ENCODE assay signal across 7 mouse cellular contexts in genomic region chrX:136269743-136270392, GRCm38 (mm10). TPM values are rescaled to one million over a fixed set of nuclear protein-coding genes. Genes with fewer than 3 reads are reported as not detected.
DNase-seq lines count a peak whose midpoint lies in the region; ATAC-seq lines count a peak whose summit lies in the region.
"Not testable (repeated sequence)": the region's sequence is repeated elsewhere in the genome, so short reads cannot be mapped to it uniquely, and the experiment has no call there.

Gene Bex3 (plus strand): TSS chrX:136270253.

- H3K4me2 ChIP-seq in heart, embryonic 15.5 days, result peak within 1 kb of the TSS; percentile 54
- peak within 1 kb of the TSS; percentile 46 for H3K4me2 ChIP-seq in kidney, embryonic 15.5 days
- peak within 1 kb of the TSS; percentile 58 for H3K4me2 ChIP-seq in limb, embryonic 13.5 days (replicated peaks)
- H3K4me2 ChIP-seq in midbrain, embryonic 11.5 days, result peak within 1 kb of the TSS; percentile 37

- peak within 1 kb of the TSS; percentile 63 for H3K27ac ChIP-seq in heart, embryonic 15.5 days
- H3K27ac ChIP-seq in kidney, embryonic 15.5 days; limb, embryonic 13.5 days; midbrain, embryonic 11.5 days (ENCODE audit: low read depth, low read length): not testable (repeated sequence)

- H3K4me3 ChIP-seq in heart, embryonic 15.5 days, result peak within 1 kb of the TSS; percentile 55
- H3K4me3 ChIP-seq in kidney, embryonic 15.5 days (replicated peaks), result peak within 1 kb of the TSS; percentile 49
- H3K4me3 ChIP-seq in limb, embryonic 13.5 days, result peak within 1 kb of the TSS; percentile 48
- peak within 1 kb of the TSS; percentile 40 for H3K4me3 ChIP-seq in midbrain, embryonic 11.5 days (ENCODE audit: low read depth, low read length)

- DNase-seq in adrenal gland, postnatal 4 days (ENCODE audit: low spot score in 2 of 2), result not testable (repeated sequence)
- peak; percentile 86 for DNase-seq in midbrain, embryonic 11.5 days (ENCODE audit: low spot score, missing footprints)
- DNase-seq in right cerebral cortex, postnatal 4 days, result peak; percentile 37

- 38% methylated on average over 12 of the region's 30 CpGs for WGBS in heart, embryonic 15.5 days
- WGBS in kidney, embryonic 15.5 days, result 48% methylated on average over 7 of the region's 30 CpGs
- WGBS in limb, embryonic 13.5 days, result 81% methylated on average over 4 of the region's 30 CpGs
- 71% methylated on average over 4 of the region's 30 CpGs for WGBS in midbrain, embryonic 11.5 days

- H3K36me3 ChIP-seq in heart, embryonic 15.5 days; kidney, embryonic 15.5 days; limb, embryonic 13.5 days; midbrain, embryonic 11.5 days (ENCODE audit: control insufficient read depth, insufficient read depth, low read length): not testable (repeated sequence)

- not testable (repeated sequence) for H3K4me1 ChIP-seq in heart, embryonic 15.5 days (replicated peaks); kidney, embryonic 15.5 days; midbrain, embryonic 11.5 days (ENCODE audit: control insufficient read depth, insufficient read depth, low read length)
- peaks cover 12% of the 10 kb centered on the region; the same call in 1 of the 2 replicates for H3K4me1 ChIP-seq in limb, embryonic 13.5 days

- not testable (repeated sequence) for H3K27me3 ChIP-seq in heart, embryonic 15.5 days; kidney, embryonic 15.5 days; limb, embryonic 13.5 days; midbrain, embryonic 11.5 days (ENCODE audit: control insufficient read depth, insufficient read depth, low read length)

- ATAC-seq in erythroid progenitor cell, adult 5-6 weeks (replicated peaks; ENCODE audit: low FRiP score, poor library complexity, severe bottlenecking), result peak; percentile 99
- peak; percentile 94 for ATAC-seq in heart, embryonic 15.5 days (replicated peaks; ENCODE audit: insufficient number of reproducible peaks, insufficient read depth, low FRiP score, low read depth)
- ATAC-seq in kidney, embryonic 15.5 days (replicated peaks; ENCODE audit: low FRiP score), result peak; percentile 96
- ATAC-seq in limb, embryonic 13.5 days (ENCODE audit: low FRiP score, low read depth), result peak; percentile 97
- peak; percentile 97 for ATAC-seq in midbrain, embryonic 11.5 days (ENCODE audit: low FRiP score)

- H3K9ac ChIP-seq in heart, embryonic 15.5 days, result peak within 1 kb of the TSS; percentile 46
- H3K9ac ChIP-seq in kidney, embryonic 15.5 days, result 0 out of 2 replicates have a peak within 1 kb of the TSS, but pooled peaks have one; percentile 26
- H3K9ac ChIP-seq in limb, embryonic 13.5 days, result peak within 1 kb of the TSS; percentile 63
- peak within 1 kb of the TSS; percentile 54 for H3K9ac ChIP-seq in midbrain, embryonic 11.5 days (ENCODE audit: low read length)

- not testable (repeated sequence) for H3K9me3 ChIP-seq in heart, embryonic 15.5 days (replicated peaks); kidney, embryonic 15.5 days (replicated peaks); limb, embryonic 13.5 days; midbrain, embryonic 11.5 days (ENCODE audit: control insufficient read depth, low read length)

RNA-seq across cellular contexts. Expression of gene Bex3, which starts in this region (rescaled TPM):
- 100 to 1,000 TPM; 287 to 301 TPM for total RNA-seq in adrenal gland, postnatal 4 days (2021)
- total RNA-seq in erythroid progenitor cell, adult 5-6 weeks (2015; ENCODE audit: low replicate concordance), result 96.2 and 127 TPM in 2 replicates
- total RNA-seq in erythroid progenitor cell, adult 5-6 weeks (2017; ENCODE audit: low replicate concordance), result 26.9 and 32.9 TPM in 2 replicates
- polyA plus RNA-seq in heart, embryonic 15.5 days (2015; fragmentation: Nextera tagmentation; extraction: Ambion mirVana), result 396 and 413 TPM in 2 replicates
- 442 and 450 TPM in 2 replicates for polyA plus RNA-seq in kidney, embryonic 15.5 days (2015; fragmentation: Nextera tagmentation; extraction: Ambion mirVana)
- 543 and 554 TPM in 2 replicates for polyA plus RNA-seq in limb, embryonic 13.5 days (2015; fragmentation: Nextera tagmentation; extraction: Ambion mirVana)
- polyA plus RNA-seq in midbrain, embryonic 11.5 days (2014; fragmentation: Nextera tagmentation; extraction: Ambion mirVana), result 666 and 674 TPM in 2 replicates
